Mouse (Mus musculus): ENCODE measurements around the gene Epn3.

Epn3 gene

GRCm38 (mm10) chr11:94471740-94472584, 27.8 kb downstream of the Epn3 start:
- peak; percentile 20 for DNase-seq (ENCODE audit: low read depth, low spot score)

GRCm38 (mm10) chr11:94470391-94470790, 29.4 kb downstream of the Epn3 start:
- no peak for DNase-seq (ENCODE audit: low read depth, low spot score)

GRCm38 (mm10) chr11:94469136-94470064, 30.4 kb downstream of the Epn3 start:
- no peak for DNase-seq (ENCODE audit: low read depth, low spot score)

- no peak for DNase-seq (ENCODE audit: low read depth, low spot score)
Observed at GRCm38 (mm10) chr11:94468582-94469064, 31.2 kb downstream of the Epn3 start.

- no peak for DNase-seq (ENCODE audit: low read depth, low spot score)
Observed at GRCm38 (mm10) chr11:94466333-94466855, 33.4 kb downstream of the Epn3 start.

- DNase-seq (ENCODE audit: low read depth, low spot score) = no peak
Observed at GRCm38 (mm10) chr11:94464170-94464569, 35.6 kb downstream of the Epn3 start.

GRCm38 (mm10) chr11:94461856-94462255, 37.9 kb downstream of the Epn3 start:
- no peak for DNase-seq (ENCODE audit: low read depth, low spot score)

GRCm38 (mm10) chr11:94457001-94457400, 42.8 kb downstream of the Epn3 start:
- no peak for DNase-seq (ENCODE audit: low read depth, low spot score)

- DNase-seq (ENCODE audit: low read depth, low spot score) = no peak
Observed at GRCm38 (mm10) chr11:94456347-94456746, 43.4 kb downstream of the Epn3 start.

GRCm38 (mm10) chr11:94455161-94455820, 44.5 kb downstream of the Epn3 start:
- DNase-seq (ENCODE audit: low read depth, low spot score) = no peak

GRCm38 (mm10) chr11:94454756-94455155, 45.0 kb downstream of the Epn3 start:
- DNase-seq (ENCODE audit: low read depth, low spot score) = no peak

GRCm38 (mm10) chr11:94451091-94451773, 48.5 kb downstream of the Epn3 start:
- DNase-seq (ENCODE audit: low read depth, low spot score) = no peak

- DNase-seq (ENCODE audit: low read depth, low spot score) = no peak
Observed at GRCm38 (mm10) chr11:94449886-94450285, 49.9 kb downstream of the Epn3 start.

GRCm38 (mm10) chr11:94449239-94449638, 50.5 kb downstream of the Epn3 start:
- DNase-seq (ENCODE audit: low read depth, low spot score) = no peak

GRCm38 (mm10) chr11:94447017-94447416, 52.8 kb downstream of the Epn3 start:
- no peak for DNase-seq (ENCODE audit: low read depth, low spot score)

GRCm38 (mm10) chr11:94445300-94445699, 54.5 kb downstream of the Epn3 start:
- DNase-seq (ENCODE audit: low read depth, low spot score) = no peak

- no peak for DNase-seq (ENCODE audit: low read depth, low spot score)
Observed at GRCm38 (mm10) chr11:94444829-94445228, 54.9 kb downstream of the Epn3 start.

GRCm38 (mm10) chr11:94441752-94442151, 58.0 kb downstream of the Epn3 start:
- no peak for DNase-seq (ENCODE audit: low read depth, low spot score)

GRCm38 (mm10) chr11:94441122-94441521, 58.7 kb downstream of the Epn3 start:
- DNase-seq (ENCODE audit: low read depth, low spot score) = no peak

GRCm38 (mm10) chr11:94440421-94440820, 59.4 kb downstream of the Epn3 start:
- no peak for DNase-seq (ENCODE audit: low read depth, low spot score)

Data from CD4-positive, CD25-positive, alpha-beta regulatory T cell, adult 2 months (primary cell).